Mouse (Mus musculus) left cerebral cortex, adult 9 months (tissue): ENCODE measurements at regions not wholly inside any gene's neighbourhood (a gene's known extent, or its start where the extent isn't known, plus 50 kb on each side); places are given as distances from the start of the nearest gene placed in this dataset.
"Not testable (repeated sequence)": the region's sequence is repeated elsewhere in the genome, so short reads cannot be mapped to it uniquely, and the experiment has no call there.

ENCODE experiments used
- DNase-seq, 2 experiments: peaks; one replicate each; pipeline ENCODE4 v3.0.0; 2022; ENCODE audit warnings: low spot score in 2 of 2

DNA sequence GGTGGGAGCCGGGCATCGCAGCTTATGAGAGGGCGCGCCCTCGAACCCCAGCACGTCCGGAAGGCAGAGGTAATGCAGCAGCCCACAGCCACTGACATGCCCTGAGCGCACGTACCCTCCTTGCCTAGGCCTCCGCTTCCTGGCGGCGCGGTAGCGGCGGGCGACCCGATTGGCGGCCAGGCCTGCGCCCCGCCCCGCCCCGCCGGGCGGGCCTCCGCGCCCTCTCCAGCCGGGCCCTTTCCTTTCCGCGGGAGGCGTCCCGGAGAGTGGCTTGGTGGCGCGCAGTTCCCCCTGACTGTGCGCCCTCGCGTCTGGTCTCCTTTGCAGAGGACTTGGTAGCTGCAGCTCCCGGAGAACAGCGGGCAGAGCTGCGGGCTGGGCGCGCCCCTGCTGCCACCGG, 461.1 kb downstream of the Gm21863 start:
- DNase-seq, result not testable (repeated sequence)

DNA sequence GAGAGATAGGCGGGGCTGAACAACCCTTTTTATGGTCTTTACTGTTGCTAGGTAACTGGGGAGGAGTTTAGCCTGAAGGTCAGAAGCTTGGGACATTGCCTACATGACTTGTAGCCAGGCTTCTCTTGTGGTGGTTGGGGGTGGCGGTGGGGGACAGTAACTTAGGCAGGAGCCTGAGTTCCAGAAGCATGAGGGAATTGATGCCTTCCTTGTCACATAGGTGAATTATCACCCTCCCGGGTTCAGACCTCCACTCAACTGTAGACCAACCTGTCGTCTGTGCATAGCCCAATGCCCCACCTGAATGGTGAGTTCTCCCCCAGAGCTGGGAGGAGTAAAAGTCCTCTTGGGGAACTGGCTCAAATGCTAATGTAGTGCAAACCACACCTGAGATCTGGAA, 472.1 kb downstream of the Gm21863 start:
- DNase-seq, result not testable (repeated sequence)

DNA sequence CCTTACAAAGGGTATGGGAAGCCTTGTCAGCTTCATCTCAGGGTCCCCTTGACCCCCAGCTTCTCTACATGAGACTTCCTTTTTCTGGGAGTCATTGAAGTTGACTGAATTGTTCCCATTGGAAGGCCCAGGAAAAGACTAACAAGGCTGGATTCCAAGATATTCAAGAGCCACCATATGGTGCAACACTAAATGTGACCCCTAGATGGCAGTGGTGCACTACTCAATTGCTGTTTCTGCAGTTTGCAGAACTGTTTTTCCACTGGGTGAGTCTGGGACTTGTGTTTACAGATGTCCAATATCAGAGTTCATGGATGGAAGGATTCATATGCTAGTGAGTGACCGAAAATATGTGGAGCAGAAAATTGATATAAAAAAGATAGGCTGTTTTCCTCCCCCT, 510.3 kb downstream of the Gm21863 start:
- peak in 1 of 2 experiments; percentile 21 for DNase-seq
